Mouse (Mus musculus): ENCODE measurements around the gene Thbs1. TPM values are rescaled to one million over a fixed set of nuclear protein-coding genes. Genes with fewer than 3 reads are reported as not detected.
"Not testable (repeated sequence)": the region's sequence is repeated elsewhere in the genome, so short reads cannot be mapped to it uniquely, and the experiment has no call there.

Gene Thbs1
- polyA plus RNA-seq, 1 experiment: 1.8 TPM

- Histone ChIP-seq H3K27me3 (ENCODE audit: control insufficient read depth, insufficient read depth, low read length) (no peaks in the 10 kb centered on the region), H3K36me3 (ENCODE audit: control insufficient read depth, insufficient read depth, low read length) (no peaks in the 10 kb centered on the region), H3K27ac (ENCODE audit: control insufficient read depth, insufficient read depth, low read length) (no peak overlapping the region), H3K4me1 (replicated peaks; ENCODE audit: control insufficient read depth, insufficient read depth, low read length) (no peaks in the 10 kb centered on the region), H3K4me3 (ENCODE audit: control insufficient read depth, insufficient read depth, low read length) (no peak overlapping the region)
- TF ChIP-seq CTCF (IDR thresholded peaks at IDR 0.05; ENCODE audit: borderline replicate concordance, control insufficient read depth, extremely low read depth, insufficient read depth, low read length, poor library complexity) (no peak), POLR2A (IDR thresholded peaks at IDR 0.05; ENCODE audit: control insufficient read depth, extremely low read depth, insufficient read depth, low read length, poor library complexity) (no peak)
- 87% methylated on average over 9 of the region's 9 CpGs for WGBS
- no peak for DNase-seq
Measured at GRCm38 (mm10) chr2:118137071-118137470, 25.4 kb downstream of the Thbs1 start.

GRCm38 (mm10) chr2:118137776-118138175, 26.1 kb downstream of the Thbs1 start:
- TF ChIP-seq CTCF (IDR thresholded peaks at IDR 0.05; ENCODE audit: borderline replicate concordance, control insufficient read depth, extremely low read depth, insufficient read depth, low read length, poor library complexity) (no peak), POLR2A (IDR thresholded peaks at IDR 0.05; ENCODE audit: control insufficient read depth, extremely low read depth, insufficient read depth, low read length, poor library complexity) (no peak)
- Histone ChIP-seq H3K27ac (ENCODE audit: control insufficient read depth, insufficient read depth, low read length) (no peak overlapping the region), H3K4me1 (replicated peaks; ENCODE audit: control insufficient read depth, insufficient read depth, low read length) (no peaks in the 10 kb centered on the region), H3K27me3 (ENCODE audit: control insufficient read depth, insufficient read depth, low read length) (no peaks in the 10 kb centered on the region), H3K4me3 (ENCODE audit: control insufficient read depth, insufficient read depth, low read length) (no peak overlapping the region), H3K36me3 (ENCODE audit: control insufficient read depth, insufficient read depth, low read length) (no peaks in the 10 kb centered on the region)
- DNase-seq: no peak
- WGBS: 93% methylated on average over 2 of the region's 2 CpGs

GRCm38 (mm10) chr2:118139261-118139660, 27.6 kb downstream of the Thbs1 start:
- TF ChIP-seq CTCF (IDR thresholded peaks at IDR 0.05; ENCODE audit: borderline replicate concordance, control insufficient read depth, extremely low read depth, insufficient read depth, low read length, poor library complexity): no peak
- no peak for TF ChIP-seq POLR2A (IDR thresholded peaks at IDR 0.05; ENCODE audit: control insufficient read depth, extremely low read depth, insufficient read depth, low read length, poor library complexity)
- Histone ChIP-seq H3K4me1 (replicated peaks; ENCODE audit: control insufficient read depth, insufficient read depth, low read length) (no peaks in the 10 kb centered on the region), H3K4me3 (ENCODE audit: control insufficient read depth, insufficient read depth, low read length) (no peak overlapping the region), H3K36me3 (ENCODE audit: control insufficient read depth, insufficient read depth, low read length) (no peaks in the 10 kb centered on the region), H3K27ac (ENCODE audit: control insufficient read depth, insufficient read depth, low read length) (no peak overlapping the region), H3K27me3 (ENCODE audit: control insufficient read depth, insufficient read depth, low read length) (no peaks in the 10 kb centered on the region)
- no peak for DNase-seq
- 86% methylated on average over 6 of the region's 6 CpGs for WGBS

- TF ChIP-seq CTCF (IDR thresholded peaks at IDR 0.05; ENCODE audit: borderline replicate concordance, control insufficient read depth, extremely low read depth, insufficient read depth, low read length, poor library complexity) (no peak), POLR2A (IDR thresholded peaks at IDR 0.05; ENCODE audit: control insufficient read depth, extremely low read depth, insufficient read depth, low read length, poor library complexity) (no peak)
- Histone ChIP-seq H3K4me3 (ENCODE audit: control insufficient read depth, insufficient read depth, low read length) (no peak overlapping the region), H3K36me3 (ENCODE audit: control insufficient read depth, insufficient read depth, low read length) (no peaks in the 10 kb centered on the region), H3K27ac (ENCODE audit: control insufficient read depth, insufficient read depth, low read length) (no peak overlapping the region), H3K4me1 (replicated peaks; ENCODE audit: control insufficient read depth, insufficient read depth, low read length) (no peaks in the 10 kb centered on the region), H3K27me3 (ENCODE audit: control insufficient read depth, insufficient read depth, low read length) (no peaks in the 10 kb centered on the region)
- WGBS: 94% methylated on average over 10 of the region's 10 CpGs
- DNase-seq: no peak
Measured at GRCm38 (mm10) chr2:118141651-118142050, 30.0 kb downstream of the Thbs1 start.

GRCm38 (mm10) chr2:118147749-118148148, 36.1 kb downstream of the Thbs1 start:
- H3K4me1 ChIP-seq (replicated peaks; ENCODE audit: control insufficient read depth, insufficient read depth, low read length); H3K27ac ChIP-seq (ENCODE audit: control insufficient read depth, insufficient read depth, low read length); H3K4me3 ChIP-seq (ENCODE audit: control insufficient read depth, insufficient read depth, low read length); DNase-seq; H3K36me3 ChIP-seq (ENCODE audit: control insufficient read depth, insufficient read depth, low read length); H3K27me3 ChIP-seq (ENCODE audit: control insufficient read depth, insufficient read depth, low read length): not testable (repeated sequence)
- 73% methylated on average over 3 of the region's 3 CpGs for WGBS

GRCm38 (mm10) chr2:118148321-118149142, 36.9 kb downstream of the Thbs1 start:
- TF ChIP-seq POLR2A (IDR thresholded peaks at IDR 0.05; ENCODE audit: control insufficient read depth, extremely low read depth, insufficient read depth, low read length, poor library complexity) (no peak), CTCF (IDR thresholded peaks at IDR 0.05; ENCODE audit: borderline replicate concordance, control insufficient read depth, extremely low read depth, insufficient read depth, low read length, poor library complexity) (no peak)
- WGBS: 76% methylated on average over 4 of the region's 4 CpGs
- H3K4me1 ChIP-seq (replicated peaks; ENCODE audit: control insufficient read depth, insufficient read depth, low read length): no peaks in the 10 kb centered on the region
- no peak for DNase-seq
- no peak overlapping the region for H3K4me3 ChIP-seq (ENCODE audit: control insufficient read depth, insufficient read depth, low read length)
- H3K36me3 ChIP-seq (ENCODE audit: control insufficient read depth, insufficient read depth, low read length): no peaks in the 10 kb centered on the region
- no peaks in the 10 kb centered on the region for H3K27me3 ChIP-seq (ENCODE audit: control insufficient read depth, insufficient read depth, low read length)
- H3K27ac ChIP-seq (ENCODE audit: control insufficient read depth, insufficient read depth, low read length): no peak overlapping the region
